Mouse (Mus musculus): Measurements from ENCODE around the gene Insc. TPM values are rescaled to one million over a fixed set of nuclear protein-coding genes. Genes with fewer than 3 reads are reported as not detected.
A peak's percentile ranks its signal among the peaks of the same experiment; 100 is the strongest.
"Not testable (repeated sequence)": the region's sequence is repeated elsewhere in the genome, so short reads cannot be mapped to it uniquely, and the experiment has no call there.

The Insc gene
- polyA plus RNA-seq (2015; fragmentation: Nextera tagmentation; extraction: Ambion mirVana): 9.9 TPM in 2 replicates

DNA sequence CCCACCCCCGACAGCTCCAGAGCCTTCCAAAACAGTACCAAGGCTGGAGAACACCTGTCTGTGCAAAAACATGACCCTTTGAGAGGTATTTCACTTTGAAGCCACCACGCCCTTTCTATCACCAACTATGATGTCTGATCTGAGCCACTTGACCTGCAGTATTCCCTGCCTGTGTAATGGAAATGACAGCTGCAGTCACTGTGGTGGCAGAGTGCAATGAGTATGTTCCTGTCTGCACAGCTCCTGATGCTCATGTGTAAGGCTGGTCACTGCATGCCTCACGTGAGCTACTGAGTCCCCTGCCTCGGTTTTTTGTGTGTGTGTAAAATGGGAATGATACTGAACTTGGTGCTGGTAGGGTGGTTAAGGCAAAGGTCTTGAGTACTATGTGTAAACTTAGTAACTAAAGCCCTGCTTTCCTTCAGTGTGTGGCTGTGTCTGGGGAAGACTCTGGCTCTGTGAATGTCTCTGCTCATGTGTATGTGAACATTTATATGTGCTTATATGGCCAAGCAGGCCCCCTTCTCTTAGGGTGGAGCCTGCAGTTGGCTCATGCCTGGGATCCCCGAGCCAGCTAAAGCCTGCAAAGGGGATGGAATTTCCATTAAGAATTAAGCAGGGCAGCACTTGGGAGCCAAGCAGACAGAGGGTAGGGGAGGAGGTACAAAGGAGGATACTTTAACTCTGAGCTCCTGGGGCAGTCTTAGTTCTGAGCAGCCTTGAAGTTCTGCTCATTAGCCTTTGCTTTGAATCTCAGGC lies at the start of gene Insc:
TSS of gene Insc (plus strand) at position 673 of the 759 bp plus-strand sequence.
- Histone ChIP-seq H3K4me3 (no peak within 1 kb of the TSS), H3K9ac (no peak within 1 kb of the TSS), H3K4me1 (peaks cover 25% of the 10 kb centered on the region), H3K27ac (peak within 1 kb of the TSS; percentile 57), H3K4me2 (no peak within 1 kb of the TSS), H3K36me3 (no peaks in the 10 kb centered on the region), H3K27me3 (peaks cover 10% of the 10 kb centered on the region; the same call in 1 of the 2 replicates), H3K9me3 (no peaks in the 10 kb centered on the region)
- WGBS: 55% methylated on average over 5 of the region's 5 CpGs
- ATAC-seq (ENCODE audit: insufficient number of reproducible peaks, low FRiP score, low TSS enrichment, low read depth): peak; percentile 64; the same call in 1 of the 2 replicates

DNA sequence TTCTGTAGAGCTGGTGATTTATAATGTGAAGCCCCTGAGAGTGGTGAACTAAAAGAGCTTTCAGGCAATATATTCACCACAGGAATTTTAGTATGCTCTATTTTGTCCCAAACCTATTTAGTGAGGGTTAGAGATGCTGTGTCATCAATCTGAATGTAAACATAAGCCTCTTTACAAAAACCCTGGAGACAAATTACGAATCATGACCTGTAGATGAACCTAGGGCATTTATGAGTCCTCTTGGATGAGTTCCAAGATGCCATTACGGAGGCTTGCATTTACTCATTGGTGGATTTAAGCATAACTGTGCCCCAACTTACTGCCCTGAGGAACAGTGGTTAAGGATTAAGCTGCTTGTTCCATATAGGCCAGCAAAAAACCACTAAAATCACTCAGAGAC lies 42.6 kb upstream of the Insc start:
- no peak for ATAC-seq (ENCODE audit: insufficient number of reproducible peaks, low FRiP score, low TSS enrichment, low read depth)
- WGBS: 14% methylated on average over 2 of the region's 2 CpGs
- no peaks in the 10 kb centered on the region for H3K36me3 ChIP-seq

DNA sequence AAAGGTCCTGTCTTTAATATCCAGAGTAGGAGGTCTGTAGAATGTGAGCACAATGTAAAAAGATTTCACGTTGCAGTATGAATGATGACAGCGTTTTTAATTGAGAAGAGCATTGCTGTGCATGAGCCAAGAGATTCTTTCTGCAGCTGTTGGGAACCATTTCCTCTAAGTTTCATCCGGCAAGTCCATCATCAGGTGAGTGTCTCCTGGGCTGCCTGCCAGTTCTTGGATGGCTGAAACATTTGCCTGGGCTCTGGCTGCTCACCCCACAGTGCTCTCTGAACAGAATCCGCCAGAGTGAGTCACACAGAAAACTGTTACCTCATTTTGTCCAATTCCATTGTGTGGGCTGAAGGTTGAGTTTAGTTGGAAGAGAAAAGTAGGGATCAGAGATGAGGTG lies 36.8 kb upstream of the Insc start:
- WGBS: 72% methylated on average over 4 of the region's 4 CpGs

More for the DNA sequence above, 42.6 kb upstream of the Insc start:
- peaks cover 4% of the 10 kb centered on the region; the same call in 1 of the 2 replicates for H3K4me1 ChIP-seq
- H3K27me3 ChIP-seq: no peaks in the 10 kb centered on the region
- H3K9me3 ChIP-seq: no peaks in the 10 kb centered on the region
- no peak overlapping the region for H3K4me3 ChIP-seq
- H3K4me2 ChIP-seq: no peak overlapping the region
- no peak overlapping the region for H3K9ac ChIP-seq
- H3K27ac ChIP-seq: no peak overlapping the region

DNA sequence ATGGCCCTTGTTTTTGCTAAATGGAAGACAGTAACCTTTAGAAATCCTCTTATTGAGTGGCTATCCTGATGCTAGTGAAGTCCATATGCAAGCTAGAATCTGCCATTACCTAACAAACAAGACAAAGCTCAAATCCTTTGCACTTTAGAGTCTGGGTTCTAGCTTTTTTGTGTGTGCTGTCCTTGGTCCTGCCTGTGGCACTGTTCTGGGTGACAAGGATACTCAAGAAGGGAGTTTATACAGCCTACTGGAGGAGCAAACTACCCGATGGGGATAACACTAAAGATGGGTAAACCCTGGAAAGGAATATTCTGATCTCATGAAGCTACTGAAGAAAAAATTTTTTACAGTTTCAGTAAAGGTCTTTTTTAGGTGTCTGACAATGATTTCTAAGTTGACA lies 36.1 kb upstream of the Insc start:
- 72% methylated on average over 1 of the region's 1 CpGs for WGBS

More for the DNA sequence above, 36.8 kb upstream of the Insc start:
- no peaks in the 10 kb centered on the region for H3K4me1 ChIP-seq
- H3K36me3 ChIP-seq: no peaks in the 10 kb centered on the region
- no peak overlapping the region for H3K4me2 ChIP-seq
- H3K4me3 ChIP-seq: no peak overlapping the region
- no peak for ATAC-seq (ENCODE audit: insufficient number of reproducible peaks, low FRiP score, low TSS enrichment, low read depth)
- H3K27ac ChIP-seq: no peak overlapping the region
- H3K27me3 ChIP-seq: no peaks in the 10 kb centered on the region
- no peaks in the 10 kb centered on the region for H3K9me3 ChIP-seq
- H3K9ac ChIP-seq: no peak overlapping the region

DNA sequence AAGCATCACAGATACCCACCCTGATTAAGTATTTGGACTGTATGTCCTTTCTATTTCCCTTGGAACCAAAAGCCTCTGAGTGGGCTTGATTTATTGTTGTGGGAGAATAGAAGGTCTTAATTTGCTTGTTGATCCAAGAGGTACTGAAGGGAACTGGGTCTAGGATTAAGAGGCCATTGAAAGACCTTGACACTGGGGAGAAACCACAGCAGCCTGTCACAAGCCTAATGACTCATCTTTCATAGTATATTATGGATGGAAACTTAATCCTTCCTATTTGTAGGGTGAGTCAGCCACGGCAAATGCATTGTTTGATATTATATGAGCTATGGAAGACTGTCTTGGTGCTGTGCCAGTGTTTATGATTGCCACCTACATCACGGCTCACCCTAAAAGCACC lies 33.1 kb upstream of the Insc start:
- WGBS: 77% methylated on average over 2 of the region's 2 CpGs
- Histone ChIP-seq H3K27me3 (no peaks in the 10 kb centered on the region), H3K9ac (no peak overlapping the region), H3K27ac (no peak overlapping the region), H3K36me3 (no peaks in the 10 kb centered on the region), H3K4me3 (no peak overlapping the region), H3K4me2 (no peak overlapping the region), H3K4me1 (no peaks in the 10 kb centered on the region), H3K9me3 (no peaks in the 10 kb centered on the region)
- ATAC-seq (ENCODE audit: insufficient number of reproducible peaks, low FRiP score, low TSS enrichment, low read depth): no peak

More for the DNA sequence above, 36.1 kb upstream of the Insc start:
- H3K9me3 ChIP-seq: no peaks in the 10 kb centered on the region
- ATAC-seq (ENCODE audit: insufficient number of reproducible peaks, low FRiP score, low TSS enrichment, low read depth): no peak
- no peak overlapping the region for H3K4me2 ChIP-seq
- H3K4me3 ChIP-seq: no peak overlapping the region
- no peaks in the 10 kb centered on the region for H3K36me3 ChIP-seq
- H3K27ac ChIP-seq: no peak overlapping the region
- H3K9ac ChIP-seq: no peak overlapping the region
- no peaks in the 10 kb centered on the region for H3K27me3 ChIP-seq
- H3K4me1 ChIP-seq: no peaks in the 10 kb centered on the region

DNA sequence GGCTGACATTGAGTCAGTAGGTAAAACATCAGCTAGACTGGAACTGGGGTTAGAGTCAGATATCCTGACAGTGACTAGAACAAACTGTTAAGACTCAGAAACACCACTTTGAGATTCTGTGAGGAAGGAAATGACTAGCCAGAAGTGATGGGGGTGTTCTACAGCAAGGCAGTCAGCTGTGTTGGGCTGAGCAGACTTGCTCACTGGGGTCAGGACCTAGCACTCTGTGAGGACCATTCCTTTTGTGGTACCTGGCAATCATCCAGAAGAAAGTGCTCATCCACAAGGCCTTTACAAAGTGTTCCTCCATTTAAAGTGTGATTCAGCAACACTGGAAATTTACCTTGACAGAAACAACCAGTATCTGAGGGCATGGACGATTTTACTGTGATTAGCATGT lies 31.0 kb upstream of the Insc start:
- no peak overlapping the region for H3K27ac ChIP-seq
- H3K4me2 ChIP-seq: no peak overlapping the region
- no peaks in the 10 kb centered on the region for H3K9me3 ChIP-seq
- no peaks in the 10 kb centered on the region for H3K4me1 ChIP-seq
- 55% methylated on average over 1 of the region's 1 CpGs for WGBS
- H3K36me3 ChIP-seq: no peaks in the 10 kb centered on the region
- H3K27me3 ChIP-seq: peaks cover 7% of the 10 kb centered on the region
- no peak overlapping the region for H3K9ac ChIP-seq
- no peak overlapping the region for H3K4me3 ChIP-seq
- no peak for ATAC-seq (ENCODE audit: insufficient number of reproducible peaks, low FRiP score, low TSS enrichment, low read depth)

DNA sequence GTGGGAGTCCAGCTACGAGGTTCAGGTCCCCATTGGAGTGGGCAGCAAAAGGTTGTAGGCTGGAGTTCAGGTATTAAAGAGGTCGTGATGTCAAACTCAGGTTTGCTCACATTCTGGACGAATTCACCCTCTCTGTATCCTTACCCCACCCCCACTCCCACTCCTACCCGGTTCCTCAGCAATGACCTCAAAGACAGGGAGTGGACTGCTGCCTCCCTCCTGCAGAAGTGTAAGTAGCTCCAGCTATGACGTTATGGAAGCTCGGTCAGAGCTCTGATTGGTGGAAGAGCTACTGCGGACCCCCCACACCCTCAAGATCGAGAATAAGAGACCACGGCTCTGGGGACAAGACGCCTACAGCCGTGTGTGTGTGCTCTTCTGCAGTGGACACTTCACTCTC lies 25.2 kb upstream of the Insc start, which contains the start of gene Calcb:
TSS of gene Calcb (plus strand) at position 344 of the 400 bp plus-strand sequence.
- peak within 1 kb of the TSS; percentile 9 for H3K4me3 ChIP-seq
- H3K36me3 ChIP-seq: no peaks in the 10 kb centered on the region
- no peak within 1 kb of the TSS for H3K9ac ChIP-seq
- no peak within 1 kb of the TSS for H3K27ac ChIP-seq
- ATAC-seq (ENCODE audit: insufficient number of reproducible peaks, low FRiP score, low TSS enrichment, low read depth): no peak
- H3K9me3 ChIP-seq: no peaks in the 10 kb centered on the region
- 7% methylated on average over 11 of the region's 11 CpGs for WGBS
- peak within 1 kb of the TSS; percentile 28 for H3K4me2 ChIP-seq
- peaks cover 19% of the 10 kb centered on the region for H3K4me1 ChIP-seq
- H3K27me3 ChIP-seq: peaks cover 42% of the 10 kb centered on the region

DNA sequence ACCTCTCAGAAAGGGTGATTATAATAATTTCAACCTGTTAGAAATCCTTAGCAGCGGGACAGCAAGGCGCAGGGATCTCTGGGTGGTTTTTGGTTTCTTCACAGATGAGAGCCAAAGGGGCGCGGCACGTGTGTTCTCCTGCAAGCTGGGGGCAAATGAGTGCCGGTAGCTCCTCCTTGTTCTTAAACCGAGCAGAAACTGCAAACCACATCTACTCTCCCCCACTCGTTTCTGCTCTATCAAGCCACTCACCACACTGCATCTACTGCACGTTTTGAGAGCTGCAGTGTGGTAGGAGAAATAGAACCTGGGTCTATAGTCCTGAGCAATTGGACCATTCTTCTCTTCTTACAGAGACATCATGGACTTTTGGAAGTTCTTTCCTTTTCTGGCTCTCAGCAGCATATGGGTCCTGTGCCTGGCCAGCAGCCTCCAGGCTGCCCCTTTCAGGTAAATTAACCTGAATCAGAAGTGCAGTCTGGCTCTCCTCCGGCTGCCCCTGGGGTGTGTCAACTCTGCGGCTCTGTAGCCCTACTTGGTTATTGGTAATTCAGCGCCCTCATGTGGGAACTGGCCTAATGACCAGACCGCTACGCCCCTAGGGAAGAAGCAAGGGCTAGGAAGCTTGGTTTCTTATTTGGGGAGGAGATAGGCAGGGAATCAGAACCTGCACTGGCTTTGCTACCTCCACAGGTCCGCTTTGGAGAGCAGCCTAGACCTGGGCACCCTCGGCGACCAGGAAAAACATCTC lies 23.9 kb upstream of the Insc start:
- no peak overlapping the region for H3K27ac ChIP-seq
- 3% methylated on average over 17 of the region's 17 CpGs for WGBS
- H3K27me3 ChIP-seq: peaks cover 42% of the 10 kb centered on the region
- H3K4me2 ChIP-seq: peak overlapping the region; percentile 28
- H3K36me3 ChIP-seq: no peaks in the 10 kb centered on the region
- peak overlapping the region; percentile 9 for H3K4me3 ChIP-seq
- H3K9ac ChIP-seq: no peak overlapping the region
- ATAC-seq (ENCODE audit: insufficient number of reproducible peaks, low FRiP score, low TSS enrichment, low read depth): no peak
- H3K9me3 ChIP-seq: no peaks in the 10 kb centered on the region
- peaks cover 19% of the 10 kb centered on the region for H3K4me1 ChIP-seq

DNA sequence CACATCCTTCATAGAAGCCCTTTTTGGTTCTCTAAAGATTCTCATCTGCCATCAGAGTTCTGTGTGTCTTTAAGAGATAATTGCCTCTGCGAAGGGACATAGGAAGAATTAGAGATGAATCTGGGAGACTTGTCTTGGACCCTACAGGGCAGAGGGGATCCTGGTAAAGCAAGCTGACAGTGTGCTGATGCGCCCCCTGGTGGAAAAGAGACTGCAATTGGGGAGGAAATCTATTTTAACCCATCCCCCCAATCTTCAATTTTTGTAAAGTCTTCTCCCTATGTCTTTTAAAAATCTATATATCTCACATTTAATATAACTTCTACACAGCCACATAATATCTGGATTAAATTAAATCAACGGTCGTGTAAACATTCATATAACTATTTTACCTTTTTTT lies 13.8 kb upstream of the Insc start:
- H3K27me3 ChIP-seq; H3K9me3 ChIP-seq; H3K27ac ChIP-seq; H3K36me3 ChIP-seq; H3K9ac ChIP-seq; H3K4me2 ChIP-seq; ATAC-seq (ENCODE audit: insufficient number of reproducible peaks, low FRiP score, low TSS enrichment, low read depth); H3K4me1 ChIP-seq; H3K4me3 ChIP-seq: not testable (repeated sequence)
- 51% methylated on average over 4 of the region's 4 CpGs for WGBS

DNA sequence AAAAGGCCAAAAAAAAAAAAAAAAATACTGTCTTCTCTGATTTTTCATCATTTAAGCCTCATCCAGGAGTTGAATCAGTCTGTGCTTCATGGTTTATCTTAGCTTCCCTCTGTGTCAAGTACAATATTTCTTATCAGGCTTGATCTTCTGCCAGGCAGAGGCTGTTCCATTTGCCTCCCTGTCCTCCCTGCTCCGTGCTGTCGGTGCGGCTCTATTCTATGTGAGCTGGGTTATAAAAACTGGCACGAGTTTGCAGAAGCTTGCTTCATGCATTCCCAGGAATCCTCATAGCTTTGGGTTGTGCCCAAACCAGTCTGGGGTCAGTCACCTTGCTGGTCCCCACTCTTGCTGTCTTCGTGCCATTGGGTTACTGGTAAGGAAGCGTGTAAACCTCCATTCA lies 12.3 kb upstream of the Insc start:
- no peak for ATAC-seq (ENCODE audit: insufficient number of reproducible peaks, low FRiP score, low TSS enrichment, low read depth)
- no peak overlapping the region for H3K27ac ChIP-seq
- H3K4me3 ChIP-seq: no peak overlapping the region
- WGBS: 59% methylated on average over 6 of the region's 6 CpGs
- H3K36me3 ChIP-seq: no peaks in the 10 kb centered on the region
- H3K4me2 ChIP-seq: no peak overlapping the region
- H3K9me3 ChIP-seq: no peaks in the 10 kb centered on the region
- no peak overlapping the region for H3K9ac ChIP-seq
- no peaks in the 10 kb centered on the region for H3K4me1 ChIP-seq
- H3K27me3 ChIP-seq: no peaks in the 10 kb centered on the region

DNA sequence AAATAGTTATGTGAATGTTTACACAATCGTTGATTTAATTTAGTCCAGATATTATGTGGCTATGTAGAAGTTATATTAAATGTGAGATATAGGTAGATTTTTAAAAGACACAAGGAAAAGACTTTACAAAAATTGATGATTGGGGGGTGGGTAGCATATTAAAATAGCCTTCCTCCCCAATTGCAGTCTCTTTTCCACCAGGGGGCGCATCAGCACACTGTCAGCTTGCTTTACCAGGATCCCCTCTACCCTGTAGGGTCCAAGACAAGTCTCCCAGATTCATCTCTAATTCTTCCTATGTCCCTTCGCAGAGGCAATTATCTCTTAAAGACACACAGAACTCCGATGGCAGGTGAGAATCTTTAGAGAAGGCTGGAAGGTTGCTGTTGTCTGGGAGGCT lies 11.8 kb upstream of the Insc start:
- H3K4me2 ChIP-seq; H3K36me3 ChIP-seq; H3K4me1 ChIP-seq; ATAC-seq (ENCODE audit: insufficient number of reproducible peaks, low FRiP score, low TSS enrichment, low read depth); H3K4me3 ChIP-seq; H3K27me3 ChIP-seq; H3K27ac ChIP-seq; H3K9ac ChIP-seq; H3K9me3 ChIP-seq: not testable (repeated sequence)
- WGBS: 30% methylated on average over 4 of the region's 4 CpGs

DNA sequence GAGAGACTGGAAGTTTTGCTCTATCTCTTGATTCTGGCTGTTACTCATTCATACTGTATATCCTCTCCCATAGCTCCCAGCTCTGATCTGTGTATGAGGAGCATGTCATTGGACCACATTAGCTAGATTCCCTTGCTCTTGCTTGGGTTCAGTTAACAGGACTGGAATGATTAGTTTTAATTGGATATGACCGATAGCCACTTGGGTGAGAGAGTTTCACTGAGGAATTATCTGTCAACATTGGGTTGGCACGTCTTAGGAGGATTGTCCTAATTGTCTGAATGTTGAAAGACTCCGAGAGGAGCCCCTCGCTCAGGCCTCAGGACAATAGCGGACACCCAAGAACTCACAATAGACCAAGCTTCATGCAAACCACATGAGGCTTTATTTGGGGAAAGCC lies 7.2 kb upstream of the Insc start:
- no peak overlapping the region for H3K27ac ChIP-seq
- H3K27me3 ChIP-seq: no peaks in the 10 kb centered on the region
- no peaks in the 10 kb centered on the region for H3K9me3 ChIP-seq
- ATAC-seq (ENCODE audit: insufficient number of reproducible peaks, low FRiP score, low TSS enrichment, low read depth): no peak
- no peak overlapping the region for H3K4me3 ChIP-seq
- no peak overlapping the region for H3K9ac ChIP-seq
- no peak overlapping the region for H3K4me2 ChIP-seq
- no peaks in the 10 kb centered on the region for H3K4me1 ChIP-seq
- WGBS: 84% methylated on average over 5 of the region's 5 CpGs
- no peaks in the 10 kb centered on the region for H3K36me3 ChIP-seq

Data from limb, embryonic 15.5 days (tissue).